Mouse (Mus musculus): ENCODE data around the gene Gss. TPM values are rescaled to one million over a fixed set of nuclear protein-coding genes. Genes with fewer than 3 reads are reported as not detected.
A peak's percentile ranks its signal among the peaks of the same experiment; 100 is the strongest.

Gss gene
- polyA plus RNA-seq, 1 experiment from 2014 or later = 27.1 TPM

- Histone ChIP-seq H3K27ac (replicated peaks; ENCODE audit: low read depth, low read length) (no peak overlapping the region), H3K27me3 (replicated peaks; ENCODE audit: control insufficient read depth, insufficient read depth, low read length) (peaks cover 62% of the 10 kb centered on the region), H3K4me1 (ENCODE audit: control insufficient read depth, insufficient read depth, low read length) (0 out of 2 replicates have a peak, but pooled peaks cover 8% of the 10 kb centered on the region), H3K4me3 (ENCODE audit: low read depth, low read length) (no peak overlapping the region), H3K9me3 (ENCODE audit: control insufficient read depth, low read length) (no peaks in the 10 kb centered on the region), H3K4me2 (ENCODE audit: low read depth, low read length) (no peak overlapping the region), H3K36me3 (ENCODE audit: control insufficient read depth, insufficient read depth, low read length) (peaks cover 69% of the 10 kb centered on the region), H3K9ac (ENCODE audit: low read depth, low read length) (no peak overlapping the region)
- no peak for ATAC-seq (ENCODE audit: low read depth)
- 69% methylated on average over 15 of the region's 19 CpGs for WGBS
- no peak for DNase-seq (ENCODE audit: low spot score)
Observed at GRCm38 (mm10) chr2:155633121-155633520, 40.5 kb upstream of the Gss start.

- Histone ChIP-seq H3K4me2 (ENCODE audit: low read depth, low read length) (no peak overlapping the region), H3K4me1 (ENCODE audit: control insufficient read depth, insufficient read depth, low read length) (0 out of 2 replicates have a peak, but pooled peaks cover 8% of the 10 kb centered on the region), H3K27ac (replicated peaks; ENCODE audit: low read depth, low read length) (no peak overlapping the region), H3K4me3 (ENCODE audit: low read depth, low read length) (no peak overlapping the region), H3K27me3 (replicated peaks; ENCODE audit: control insufficient read depth, insufficient read depth, low read length) (peaks cover 67% of the 10 kb centered on the region), H3K9me3 (ENCODE audit: control insufficient read depth, low read length) (no peaks in the 10 kb centered on the region), H3K9ac (ENCODE audit: low read depth, low read length) (no peak overlapping the region), H3K36me3 (ENCODE audit: control insufficient read depth, insufficient read depth, low read length) (peaks cover 61% of the 10 kb centered on the region)
- no peak for DNase-seq (ENCODE audit: low spot score)
- 68% methylated on average over 30 of the region's 30 CpGs for WGBS
- ATAC-seq (ENCODE audit: low read depth) = no peak
Observed at GRCm38 (mm10) chr2:155632138-155632936, 39.7 kb upstream of the Gss start.

GRCm38 (mm10) chr2:155630590-155631416 lies 38.2 kb upstream of the Gss start:
- 31% methylated on average over 37 of the region's 43 CpGs for WGBS
- no peak overlapping the region for H3K4me3 ChIP-seq (ENCODE audit: low read depth, low read length)
- no peak overlapping the region; the same call in 1 of the 2 replicates for H3K9ac ChIP-seq (ENCODE audit: low read depth, low read length)
- H3K4me1 ChIP-seq (ENCODE audit: control insufficient read depth, insufficient read depth, low read length) = 0 out of 2 replicates have a peak, but pooled peaks cover 8% of the 10 kb centered on the region
- DNase-seq (ENCODE audit: low spot score) (no peak), ATAC-seq (ENCODE audit: low read depth) (no peak)
- H3K27ac ChIP-seq (replicated peaks; ENCODE audit: low read depth, low read length) = no peak overlapping the region
- H3K4me2 ChIP-seq (ENCODE audit: low read depth, low read length) = no peak overlapping the region
- H3K9me3 ChIP-seq (ENCODE audit: control insufficient read depth, low read length) = no peaks in the 10 kb centered on the region
- H3K36me3 ChIP-seq (ENCODE audit: control insufficient read depth, insufficient read depth, low read length) = peaks cover 46% of the 10 kb centered on the region
- peaks cover 67% of the 10 kb centered on the region for H3K27me3 ChIP-seq (replicated peaks; ENCODE audit: control insufficient read depth, insufficient read depth, low read length)

- H3K27me3 ChIP-seq (replicated peaks; ENCODE audit: control insufficient read depth, insufficient read depth, low read length) = peaks cover 67% of the 10 kb centered on the region
- ATAC-seq (ENCODE audit: low read depth) = no peak
- no peaks in the 10 kb centered on the region for H3K9me3 ChIP-seq (ENCODE audit: control insufficient read depth, low read length)
- 45% methylated on average over 9 of the region's 20 CpGs for WGBS
- H3K4me2 ChIP-seq (ENCODE audit: low read depth, low read length) = no peak overlapping the region
- H3K36me3 ChIP-seq (ENCODE audit: control insufficient read depth, insufficient read depth, low read length) = peaks cover 40% of the 10 kb centered on the region
- H3K4me1 ChIP-seq (ENCODE audit: control insufficient read depth, insufficient read depth, low read length) = 0 out of 2 replicates have a peak, but pooled peaks cover 8% of the 10 kb centered on the region
- no peak overlapping the region; the same call in 1 of the 2 replicates for H3K9ac ChIP-seq (ENCODE audit: low read depth, low read length)
- H3K4me3 ChIP-seq (ENCODE audit: low read depth, low read length) = no peak overlapping the region
- DNase-seq (ENCODE audit: low spot score) = no peak
- no peak overlapping the region for H3K27ac ChIP-seq (replicated peaks; ENCODE audit: low read depth, low read length)
Observed at GRCm38 (mm10) chr2:155630153-155630552, 37.5 kb upstream of the Gss start.

- H3K9ac ChIP-seq (ENCODE audit: low read depth, low read length) = peak overlapping the region; percentile 59
- H3K27ac ChIP-seq (replicated peaks; ENCODE audit: low read depth, low read length) = no peak overlapping the region
- H3K36me3 ChIP-seq (ENCODE audit: control insufficient read depth, insufficient read depth, low read length) = peaks cover 31% of the 10 kb centered on the region
- H3K4me2 ChIP-seq (ENCODE audit: low read depth, low read length) = peak overlapping the region; percentile 81
- 0 out of 2 replicates have a peak, but pooled peaks cover 8% of the 10 kb centered on the region for H3K4me1 ChIP-seq (ENCODE audit: control insufficient read depth, insufficient read depth, low read length)
- 2% methylated on average over 14 of the region's 35 CpGs for WGBS
- peak overlapping the region; percentile 37 for H3K4me3 ChIP-seq (ENCODE audit: low read depth, low read length)
- peaks cover 64% of the 10 kb centered on the region for H3K27me3 ChIP-seq (replicated peaks; ENCODE audit: control insufficient read depth, insufficient read depth, low read length)
- H3K9me3 ChIP-seq (ENCODE audit: control insufficient read depth, low read length) = no peaks in the 10 kb centered on the region
- DNase-seq (ENCODE audit: low spot score) (peak; percentile 66), ATAC-seq (ENCODE audit: low read depth) (peak; percentile 50)
Observed at GRCm38 (mm10) chr2:155629231-155629661, 36.6 kb upstream of the Gss start.

GRCm38 (mm10) chr2:155628519-155628918 lies 35.9 kb upstream of the Gss start:
- H3K4me1 ChIP-seq (ENCODE audit: control insufficient read depth, insufficient read depth, low read length) = 0 out of 2 replicates have a peak, but pooled peaks cover 8% of the 10 kb centered on the region
- peaks cover 57% of the 10 kb centered on the region for H3K27me3 ChIP-seq (replicated peaks; ENCODE audit: control insufficient read depth, insufficient read depth, low read length)
- ATAC-seq (ENCODE audit: low read depth) (no peak), DNase-seq (ENCODE audit: low spot score) (no peak)
- H3K4me2 ChIP-seq (ENCODE audit: low read depth, low read length) = 0 out of 2 replicates have a peak overlapping the region, but pooled peaks have one; percentile 81
- WGBS = 71% methylated on average over 13 of the region's 13 CpGs
- no peak overlapping the region for H3K4me3 ChIP-seq (ENCODE audit: low read depth, low read length)
- peaks cover 23% of the 10 kb centered on the region for H3K36me3 ChIP-seq (ENCODE audit: control insufficient read depth, insufficient read depth, low read length)
- H3K27ac ChIP-seq (replicated peaks; ENCODE audit: low read depth, low read length) = no peak overlapping the region
- H3K9ac ChIP-seq (ENCODE audit: low read depth, low read length) = no peak overlapping the region
- no peaks in the 10 kb centered on the region for H3K9me3 ChIP-seq (ENCODE audit: control insufficient read depth, low read length)

- no peak overlapping the region for H3K9ac ChIP-seq (ENCODE audit: low read depth, low read length)
- peaks cover 55% of the 10 kb centered on the region for H3K27me3 ChIP-seq (replicated peaks; ENCODE audit: control insufficient read depth, insufficient read depth, low read length)
- 0 out of 2 replicates have a peak, but pooled peaks cover 8% of the 10 kb centered on the region for H3K4me1 ChIP-seq (ENCODE audit: control insufficient read depth, insufficient read depth, low read length)
- DNase-seq (ENCODE audit: low spot score) (no peak), ATAC-seq (ENCODE audit: low read depth) (no peak)
- no peak overlapping the region for H3K4me3 ChIP-seq (ENCODE audit: low read depth, low read length)
- WGBS = 89% methylated on average over 9 of the region's 9 CpGs
- peaks cover 19% of the 10 kb centered on the region; the same call in 1 of the 2 replicates for H3K36me3 ChIP-seq (ENCODE audit: control insufficient read depth, insufficient read depth, low read length)
- no peak overlapping the region for H3K4me2 ChIP-seq (ENCODE audit: low read depth, low read length)
- no peaks in the 10 kb centered on the region for H3K9me3 ChIP-seq (ENCODE audit: control insufficient read depth, low read length)
- H3K27ac ChIP-seq (replicated peaks; ENCODE audit: low read depth, low read length) = no peak overlapping the region
Observed at GRCm38 (mm10) chr2:155628112-155628511, 35.5 kb upstream of the Gss start.

GRCm38 (mm10) chr2:155627030-155627738 lies 34.6 kb upstream of the Gss start:
- H3K36me3 ChIP-seq (ENCODE audit: control insufficient read depth, insufficient read depth, low read length) = peaks cover 10% of the 10 kb centered on the region; the same call in 1 of the 2 replicates
- no peak overlapping the region for H3K9ac ChIP-seq (ENCODE audit: low read depth, low read length)
- no peak for ATAC-seq (ENCODE audit: low read depth)
- 54% methylated on average over 21 of the region's 21 CpGs for WGBS
- no peak overlapping the region for H3K4me3 ChIP-seq (ENCODE audit: low read depth, low read length)
- no peak overlapping the region for H3K27ac ChIP-seq (replicated peaks; ENCODE audit: low read depth, low read length)
- peaks cover 46% of the 10 kb centered on the region for H3K27me3 ChIP-seq (replicated peaks; ENCODE audit: control insufficient read depth, insufficient read depth, low read length)
- DNase-seq (ENCODE audit: low spot score) = peak; percentile 61
- no peaks in the 10 kb centered on the region for H3K9me3 ChIP-seq (ENCODE audit: control insufficient read depth, low read length)
- H3K4me1 ChIP-seq (ENCODE audit: control insufficient read depth, insufficient read depth, low read length) = 0 out of 2 replicates have a peak, but pooled peaks cover 8% of the 10 kb centered on the region
- H3K4me2 ChIP-seq (ENCODE audit: low read depth, low read length) = no peak overlapping the region

Data from embryonic facial prominence, embryonic 14.5 days (tissue).